Mouse (Mus musculus) thymus, adult 2 months (tissue): ENCODE measurements around the gene Nt5c2. TPM values are rescaled to one million over a fixed set of nuclear protein-coding genes. Genes with fewer than 3 reads are reported as not detected.

Experiments used
- DNase-seq: peaks from one replicate; pipeline ENCODE4 v3.0.0; 2021
- H3K27ac ChIP-seq: fragments of 200-500 bp; 2 replicates; pipeline ENCODE4 v1.5.1; 2012; ENCODE audit warnings: low read length, control low read depth; ENCODE audit not compliant: control insufficient read depth, insufficient read depth
- H3K27me3 ChIP-seq: fragments of 200-500 bp; 2 replicates; pipeline ENCODE4 v1.6.1; 2012; ENCODE audit warnings: mild to moderate bottlenecking, low read length, moderate library complexity, mixed read lengths; ENCODE audit not compliant: control insufficient read depth, insufficient read depth
- H3K36me3 ChIP-seq: fragments of 200-500 bp; 2 replicates; pipeline ENCODE4 v1.6.1; 2012; ENCODE audit warnings: mild to moderate bottlenecking, low read length, moderate library complexity; ENCODE audit not compliant: control insufficient read depth, insufficient read depth
- H3K4me1 ChIP-seq: fragments of 200-500 bp; replicated peaks from 2 replicates; pipeline ENCODE4 v1.6.1; 2012; ENCODE audit warnings: low read length; ENCODE audit not compliant: control insufficient read depth, insufficient read depth
- H3K4me3 ChIP-seq: fragments of 200-500 bp; 2 replicates; pipeline ENCODE4 v1.5.1; 2012; ENCODE audit warnings: mild to moderate bottlenecking, low read length, control low read depth, moderate library complexity; ENCODE audit not compliant: control insufficient read depth, insufficient read depth
- CTCF ChIP-seq: fragments of 200-500 bp; IDR thresholded peaks from 2 replicates; pipeline ENCODE4 v1.5.1; 2012; ENCODE audit warnings: mild to moderate bottlenecking, control low read depth, low read length, moderate library complexity, borderline replicate concordance; ENCODE audit not compliant: control insufficient read depth, poor library complexity, insufficient read depth; ENCODE audit errors: extremely low read depth
- POLR2A ChIP-seq: fragments of 200-500 bp; IDR thresholded peaks from 2 replicates; pipeline ENCODE4 v1.6.1; 2012; ENCODE audit warnings: mild to moderate bottlenecking, low read length, control low read depth, moderate library complexity; ENCODE audit not compliant: control insufficient read depth, poor library complexity, insufficient read depth; ENCODE audit errors: extremely low read depth
- WGBS: fragments of 180-500 bp; shearing (Covaris S2); methylation state at CpG from one replicate; pipeline ENCODE4 v1.1.7; 2018; 5-methylcytosine and 5-hydroxymethylcytosine counted together
- polyA plus RNA-seq: library from polyadenylated mRNA; depleted of rRNA; stranded (reverse); fragments of >200 nt; gene quantifications from 2 replicates; pipeline ENCODE4 v1.2.3, GENCODE M21; 2012

Gene Nt5c2
- polyA plus RNA-seq, 1 experiment: 32.8 TPM

GRCm38 (mm10) chr19:46869049-46869448, 145.9 kb downstream of the Nt5c2 start:
- H3K27ac ChIP-seq: no peak overlapping the region
- H3K4me3 ChIP-seq: no peak overlapping the region
- DNase-seq: peak; percentile 39
- H3K27me3 ChIP-seq: no peaks in the 10 kb centered on the region
- TF ChIP-seq POLR2A: no peak
- TF ChIP-seq CTCF: no peak
- 37% methylated on average over 11 of the region's 11 CpGs for WGBS
- peaks cover 3% of the 10 kb centered on the region for H3K4me1 ChIP-seq
- H3K36me3 ChIP-seq: no peaks in the 10 kb centered on the region

- Histone ChIP-seq H3K27ac (no peak overlapping the region), H3K27me3 (no peaks in the 10 kb centered on the region), H3K4me3 (no peak overlapping the region), H3K36me3 (no peaks in the 10 kb centered on the region), H3K4me1 (peaks cover 3% of the 10 kb centered on the region)
- WGBS: 51% methylated on average over 4 of the region's 4 CpGs
- TF ChIP-seq POLR2A (no peak), CTCF (no peak)
- no peak for DNase-seq
These were observed 149.6 kb downstream of the Nt5c2 start for GRCm38 (mm10) chr19:46865381-46865780.

- H3K4me1 ChIP-seq: peaks cover 3% of the 10 kb centered on the region
- WGBS: 35% methylated on average over 6 of the region's 6 CpGs
- TF ChIP-seq CTCF (no peak), POLR2A (no peak)
- DNase-seq: no peak
- no peak overlapping the region for H3K4me3 ChIP-seq
- no peaks in the 10 kb centered on the region for H3K36me3 ChIP-seq
- no peaks in the 10 kb centered on the region for H3K27me3 ChIP-seq
- H3K27ac ChIP-seq: no peak overlapping the region
These were observed 150.1 kb downstream of the Nt5c2 start for GRCm38 (mm10) chr19:46864731-46865331.

GRCm38 (mm10) chr19:46864079-46864478, 150.9 kb downstream of the Nt5c2 start:
- no peak for DNase-seq
- TF ChIP-seq CTCF (no peak), POLR2A (no peak)
- Histone ChIP-seq H3K4me1 (no peaks in the 10 kb centered on the region; the same call in 1 of the 2 replicates), H3K27me3 (no peaks in the 10 kb centered on the region), H3K27ac (no peak overlapping the region), H3K4me3 (no peak overlapping the region), H3K36me3 (no peaks in the 10 kb centered on the region)
- 44% methylated on average over 6 of the region's 6 CpGs for WGBS

- no peak overlapping the region for H3K27ac ChIP-seq
- H3K4me1 ChIP-seq: peaks cover under 1% of the 10 kb centered on the region; the same call in 1 of the 2 replicates
- no peak overlapping the region for H3K4me3 ChIP-seq
- H3K36me3 ChIP-seq: no peaks in the 10 kb centered on the region
- DNase-seq: no peak
- H3K27me3 ChIP-seq: no peaks in the 10 kb centered on the region
- WGBS: 40% methylated on average over 17 of the region's 17 CpGs
- no peak for TF ChIP-seq CTCF
- TF ChIP-seq POLR2A: no peak
These were observed 151.6 kb downstream of the Nt5c2 start for GRCm38 (mm10) chr19:46863236-46863927.

GRCm38 (mm10) chr19:46862556-46862955, 152.4 kb downstream of the Nt5c2 start:
- Histone ChIP-seq H3K27me3 (no peaks in the 10 kb centered on the region), H3K4me1 (peaks cover 4% of the 10 kb centered on the region), H3K27ac (no peak overlapping the region), H3K36me3 (no peaks in the 10 kb centered on the region), H3K4me3 (no peak overlapping the region)
- TF ChIP-seq CTCF (no peak), POLR2A (no peak)
- DNase-seq: no peak
- 73% methylated on average over 3 of the region's 3 CpGs for WGBS

- WGBS: 45% methylated on average over 7 of the region's 7 CpGs
- H3K36me3 ChIP-seq: no peaks in the 10 kb centered on the region
- H3K27me3 ChIP-seq: no peaks in the 10 kb centered on the region
- no peak for DNase-seq
- peaks cover 17% of the 10 kb centered on the region for H3K4me1 ChIP-seq
- H3K4me3 ChIP-seq: no peak overlapping the region
- TF ChIP-seq CTCF: no peak
- TF ChIP-seq POLR2A: no peak
- no peak overlapping the region for H3K27ac ChIP-seq
These were observed 156.8 kb downstream of the Nt5c2 start for GRCm38 (mm10) chr19:46858200-46858599.
